Mouse (Mus musculus) kidney, postnatal 25 days (tissue): ENCODE measurements around the gene Gm21304.
A peak's percentile ranks its signal among the peaks of the same experiment; 100 is the strongest.
"Not testable (repeated sequence)": the region's sequence is repeated elsewhere in the genome, so short reads cannot be mapped to it uniquely, and the experiment has no call there.

ENCODE experiments used
- DNase-seq, 2 experiments: peaks; one replicate each; pipeline ENCODE4 v3.0.0; 2021; ENCODE audit warnings: mixed read lengths in 2 of 2

Gene Gm21304

GRCm38 (mm10) chr10:104168215-104168614 is at the start of gene Gm21304:
TSS of gene Gm21304 (plus strand) at chr10:104168515.
- DNase-seq, result not testable (repeated sequence)

DNA sequence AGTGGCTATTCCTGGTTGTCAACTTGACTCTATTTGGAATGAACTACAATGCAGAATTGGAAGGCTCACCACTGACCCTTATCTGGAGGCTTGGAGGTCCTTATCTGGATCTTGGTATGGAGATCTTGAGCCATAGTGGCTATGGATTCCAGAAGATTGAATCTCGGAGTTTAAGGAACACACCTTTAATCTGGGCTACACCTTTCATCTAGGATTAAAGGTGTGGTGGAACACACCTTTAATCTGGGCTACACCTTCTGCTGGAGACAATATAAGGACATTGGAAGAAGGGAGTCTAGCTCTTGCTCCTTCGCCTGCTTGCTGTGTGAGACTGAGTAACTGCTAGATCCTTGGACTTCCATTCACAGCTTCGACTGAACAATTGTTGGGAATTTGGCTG is 25.6 kb upstream of the Gm21304 start, which contains the start of gene Gm21293:
Gene Gm21293 (plus strand): TSS at position 301 of the 400 bp plus-strand sequence.
- DNase-seq, result not testable (repeated sequence)

DNA sequence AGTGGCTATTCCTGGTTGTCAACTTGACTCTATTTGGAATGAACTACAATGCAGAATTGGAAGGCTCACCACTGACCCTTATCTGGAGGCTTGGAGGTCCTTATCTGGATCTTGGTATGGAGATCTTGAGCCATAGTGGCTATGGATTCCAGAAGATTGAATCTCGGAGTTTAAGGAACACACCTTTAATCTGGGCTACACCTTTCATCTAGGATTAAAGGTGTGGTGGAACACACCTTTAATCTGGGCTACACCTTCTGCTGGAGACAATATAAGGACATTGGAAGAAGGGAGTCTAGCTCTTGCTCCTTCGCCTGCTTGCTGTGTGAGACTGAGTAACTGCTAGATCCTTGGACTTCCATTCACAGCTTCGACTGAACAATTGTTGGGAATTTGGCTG is 17.1 kb upstream of the Gm21304 start, which contains the start of gene Gm6763:
Gene Gm6763 (plus strand): TSS at position 301 of the 400 bp plus-strand sequence.
- DNase-seq, result not testable (repeated sequence)

DNA sequence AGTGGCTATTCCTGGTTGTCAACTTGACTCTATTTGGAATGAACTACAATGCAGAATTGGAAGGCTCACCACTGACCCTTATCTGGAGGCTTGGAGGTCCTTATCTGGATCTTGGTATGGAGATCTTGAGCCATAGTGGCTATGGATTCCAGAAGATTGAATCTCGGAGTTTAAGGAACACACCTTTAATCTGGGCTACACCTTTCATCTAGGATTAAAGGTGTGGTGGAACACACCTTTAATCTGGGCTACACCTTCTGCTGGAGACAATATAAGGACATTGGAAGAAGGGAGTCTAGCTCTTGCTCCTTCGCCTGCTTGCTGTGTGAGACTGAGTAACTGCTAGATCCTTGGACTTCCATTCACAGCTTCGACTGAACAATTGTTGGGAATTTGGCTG is 8.6 kb upstream of the Gm21304 start, which contains the start of gene Gm8764:
Gene Gm8764 (plus strand): TSS at position 301 of the 400 bp plus-strand sequence.
- DNase-seq, result not testable (repeated sequence)

DNA sequence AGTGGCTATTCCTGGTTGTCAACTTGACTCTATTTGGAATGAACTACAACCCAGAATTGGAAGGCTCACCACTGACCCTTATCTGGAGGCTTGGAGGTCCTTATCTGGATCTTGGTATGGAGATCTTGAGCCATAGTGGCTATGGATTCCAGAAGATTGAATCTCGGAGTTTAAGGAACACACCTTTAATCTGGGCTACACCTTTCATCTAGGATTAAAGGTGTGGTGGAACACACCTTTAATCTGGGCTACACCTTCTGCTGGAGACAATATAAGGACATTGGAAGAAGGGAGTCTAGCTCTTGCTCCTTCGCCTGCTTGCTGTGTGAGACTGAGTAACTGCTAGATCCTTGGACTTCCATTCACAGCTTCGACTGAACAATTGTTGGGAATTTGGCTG is 8.4 kb downstream of the Gm21304 start, which contains the start of gene Gm21312:
Gene Gm21312 (plus strand): TSS at position 301 of the 400 bp plus-strand sequence.
- not testable (repeated sequence) for DNase-seq

DNA sequence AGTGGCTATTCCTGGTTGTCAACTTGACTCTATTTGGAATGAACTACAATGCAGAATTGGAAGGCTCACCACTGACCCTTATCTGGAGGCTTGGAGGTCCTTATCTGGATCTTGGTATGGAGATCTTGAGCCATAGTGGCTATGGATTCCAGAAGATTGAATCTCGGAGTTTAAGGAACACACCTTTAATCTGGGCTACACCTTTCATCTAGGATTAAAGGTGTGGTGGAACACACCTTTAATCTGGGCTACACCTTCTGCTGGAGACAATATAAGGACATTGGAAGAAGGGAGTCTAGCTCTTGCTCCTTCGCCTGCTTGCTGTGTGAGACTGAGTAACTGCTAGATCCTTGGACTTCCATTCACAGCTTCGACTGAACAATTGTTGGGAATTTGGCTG is 16.9 kb downstream of the Gm21304 start, which contains the start of gene Gm20765:
Gene Gm20765 (plus strand): TSS at position 301 of the 400 bp plus-strand sequence.
- DNase-seq, result not testable (repeated sequence)

GRCm38 (mm10) chr10:104193742-104194141 is 25.4 kb downstream of the Gm21304 start, which contains the start of gene Gm4340:
TSS of gene Gm4340 (plus strand) at chr10:104194042.
- DNase-seq, result not testable (repeated sequence)

DNA sequence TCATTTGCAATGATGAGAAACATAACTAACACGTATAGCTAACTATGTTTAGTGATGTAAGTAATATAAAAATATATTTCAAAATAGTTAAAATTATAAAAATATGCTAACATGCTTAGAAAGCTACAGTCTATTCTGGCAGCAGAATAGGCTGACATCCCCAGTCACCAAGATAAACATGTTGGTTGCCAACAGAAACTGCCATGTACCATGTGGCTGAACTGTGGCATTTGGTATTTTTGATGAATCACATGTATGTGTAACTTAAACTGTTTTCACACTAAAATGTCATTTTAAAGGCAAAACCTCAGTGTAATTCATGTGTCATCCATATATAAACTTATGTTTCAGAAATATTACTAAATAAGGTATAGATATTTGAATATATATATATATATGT is 41.3 kb downstream of the Gm21304 start:
- no peak for DNase-seq

DNA sequence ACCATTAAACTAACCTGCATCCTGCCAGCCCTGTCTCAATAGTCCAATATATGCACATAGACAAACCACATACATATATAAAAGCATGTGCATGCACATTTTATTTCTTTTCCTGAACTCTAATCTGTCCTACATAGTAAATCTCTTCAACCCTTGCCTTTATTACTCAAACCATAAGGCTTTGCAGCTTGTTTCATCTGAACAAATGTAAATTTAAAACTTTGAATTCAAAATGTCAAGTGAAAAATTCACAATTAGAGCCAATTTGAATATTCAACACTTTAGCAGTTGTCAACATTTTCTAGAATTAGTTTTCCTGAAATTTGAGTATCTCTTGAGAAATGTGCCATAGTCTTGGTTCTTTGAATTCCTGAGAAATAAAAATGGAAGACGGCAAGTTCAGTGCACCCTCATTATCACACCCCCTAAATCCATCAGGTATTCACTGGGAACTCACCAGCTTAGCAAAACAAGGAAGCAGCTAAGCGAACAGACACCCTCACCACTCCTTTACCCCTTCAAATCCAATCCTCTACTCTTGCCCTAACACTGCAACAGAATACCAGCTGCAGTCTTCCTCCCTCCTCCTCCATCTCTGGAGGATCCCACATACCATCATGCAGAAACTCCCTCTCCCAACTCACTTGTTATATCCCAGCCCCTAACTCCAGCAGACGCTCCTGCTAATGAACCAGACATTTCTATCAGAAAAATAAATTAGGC is 42.1 kb downstream of the Gm21304 start:
- DNase-seq, result no peak

DNA sequence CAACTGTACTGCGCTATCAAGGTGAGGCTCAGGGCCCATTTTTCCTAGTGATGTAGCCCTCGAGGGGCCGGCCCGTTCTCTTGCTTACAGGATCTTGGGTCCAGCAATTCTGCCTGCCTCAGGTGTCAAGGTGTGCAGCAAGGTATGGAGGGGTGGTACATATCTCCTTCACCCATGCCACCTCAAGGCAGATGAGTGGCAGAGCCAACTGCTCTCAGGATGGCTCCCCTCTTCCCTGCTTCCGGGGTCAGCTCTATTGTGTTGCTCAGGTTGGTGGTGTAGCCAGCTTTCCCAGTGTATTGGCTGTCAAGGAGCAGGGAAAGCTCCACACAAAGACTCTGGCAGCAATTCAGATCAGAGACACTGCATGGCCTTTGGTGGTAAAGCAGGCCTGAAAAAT is 46.2 kb downstream of the Gm21304 start:
- peak in 1 of 2 experiments; percentile 25 for DNase-seq
